Mouse (Mus musculus): ENCODE measurements around the gene Ppm1g.

GRCm38 (mm10) chr5:31250716-31251115, 30.2 kb upstream of the Ppm1g start:
- TF ChIP-seq CTCF (IDR thresholded peaks at IDR 0.05) (no peak), EP300 (IDR thresholded peaks at IDR 0.05) (no peak)
